Mouse (Mus musculus) heart, embryonic 13.5 days (tissue): ENCODE measurements around the gene Serpinf1. TPM values are rescaled to one million over a fixed set of nuclear protein-coding genes. Genes with fewer than 3 reads are reported as not detected.

Source experiments
- ATAC-seq: fragments of 200-750 bp; cut with Nextera tagmentation; 2 replicates; pipeline ENCODE4 v1.8.0; 2017; ENCODE audit warnings: moderate TSS enrichment; ENCODE audit not compliant: insufficient number of reproducible peaks, low FRiP score, low TSS enrichment; ENCODE audit errors: extremely low read depth
- H3K27ac ChIP-seq: fragments of 300-500 bp; sonication (generic); replicated peaks from 2 replicates; pipeline ENCODE4 v1.5.1; 2015; ENCODE audit warnings: moderate library complexity, mild to moderate bottlenecking, inconsistent platforms
- H3K27me3 ChIP-seq: fragments of 300-500 bp; sonication (generic); replicated peaks from 2 replicates; pipeline ENCODE4 v1.6.1; 2015; ENCODE audit warnings: mild to moderate bottlenecking, inconsistent platforms
- H3K36me3 ChIP-seq: fragments of 300-500 bp; sonication (generic); 2 replicates; pipeline ENCODE4 v1.6.1; 2015; ENCODE audit warnings: mild to moderate bottlenecking, inconsistent platforms
- H3K4me1 ChIP-seq: fragments of 300-500 bp; sonication (generic); 2 replicates; pipeline ENCODE4 v1.6.1; 2015; ENCODE audit warnings: inconsistent platforms
- H3K4me2 ChIP-seq: fragments of 300-500 bp; sonication (generic); 2 replicates; pipeline ENCODE4 v1.6.1; 2015; ENCODE audit warnings: inconsistent platforms, mild to moderate bottlenecking, moderate library complexity
- H3K4me3 ChIP-seq: fragments of 300-500 bp; sonication (generic); 2 replicates; pipeline ENCODE4 v1.5.1; 2015; ENCODE audit warnings: moderate library complexity, mild to moderate bottlenecking, inconsistent platforms
- H3K9ac ChIP-seq: fragments of 300-500 bp; sonication (generic); 2 replicates; pipeline ENCODE4 v1.6.1; 2015; ENCODE audit warnings: inconsistent platforms, mild to moderate bottlenecking, moderate library complexity
- H3K9me3 ChIP-seq: fragments of 300-500 bp; sonication (generic); 2 replicates; pipeline ENCODE4 v1.6.1; 2016; ENCODE audit warnings: inconsistent platforms
- WGBS: fragments of 180-500 bp; shearing (Covaris S2); methylation state at CpG from one replicate; pipeline ENCODE4 v1.1.7; 2015; ENCODE audit warnings: mixed read lengths; 5-methylcytosine and 5-hydroxymethylcytosine counted together
- polyA plus RNA-seq: library from polyadenylated mRNA; unstranded; fragments of >200 nt; fragmentation: Nextera tagmentation; extraction: Ambion mirVana; gene quantifications from 2 replicates; pipeline ENCODE4 v1.2.1, GENCODE M21; 2015

Gene Serpinf1
- polyA plus RNA-seq = 30.2 and 34.2 TPM in 2 replicates

DNA sequence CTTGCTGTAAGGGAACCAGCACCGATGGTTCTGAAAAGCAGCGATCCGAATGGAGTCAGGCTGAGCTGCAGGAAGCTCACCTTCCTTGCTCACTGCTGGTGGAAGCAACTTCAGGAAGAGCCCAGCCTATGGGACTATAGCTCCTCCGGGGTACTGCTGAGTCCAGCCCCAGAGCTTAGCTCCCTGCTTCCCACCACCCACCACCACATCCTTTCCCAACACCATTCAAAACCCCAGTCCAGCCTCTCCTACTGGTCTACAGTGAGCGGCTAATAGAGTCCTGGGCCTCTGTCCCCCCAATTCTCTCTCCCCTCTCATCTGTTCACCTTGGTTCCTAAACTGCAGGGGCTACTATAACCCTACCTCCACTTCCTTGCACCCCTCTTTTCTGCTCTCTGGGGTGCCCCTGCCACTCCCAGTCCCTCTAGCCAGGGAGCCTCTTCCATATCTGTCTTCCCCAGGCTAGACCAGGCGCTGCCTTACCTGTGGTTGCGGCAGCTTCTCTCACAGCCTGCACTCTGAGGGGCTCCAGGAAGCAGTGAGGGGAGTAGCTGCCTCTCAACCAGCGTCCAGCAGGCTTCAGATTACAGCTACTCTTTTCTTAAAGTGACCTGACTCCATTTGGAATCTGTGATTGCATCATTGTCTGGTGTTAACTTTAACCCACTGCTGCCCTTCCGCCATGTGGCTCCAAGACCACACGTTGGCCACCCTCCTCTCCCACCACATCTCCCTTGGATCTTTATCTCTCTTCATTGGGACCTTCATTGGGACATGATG, at the start of gene Serpinf1:
TSS of gene Serpinf1 (minus strand) at position 689 of the 780 bp plus-strand sequence.
- Histone ChIP-seq H3K27me3 (no peaks in the 10 kb centered on the region), H3K9ac (peak within 1 kb of the TSS; percentile 76), H3K4me1 (peaks cover 18% of the 10 kb centered on the region), H3K9me3 (no peaks in the 10 kb centered on the region), H3K36me3 (no peaks in the 10 kb centered on the region), H3K27ac (no peak within 1 kb of the TSS), H3K4me2 (peak within 1 kb of the TSS; percentile 61), H3K4me3 (peak within 1 kb of the TSS; percentile 47)
- 40% methylated on average over 10 of the region's 10 CpGs for WGBS
- no peak for ATAC-seq

DNA sequence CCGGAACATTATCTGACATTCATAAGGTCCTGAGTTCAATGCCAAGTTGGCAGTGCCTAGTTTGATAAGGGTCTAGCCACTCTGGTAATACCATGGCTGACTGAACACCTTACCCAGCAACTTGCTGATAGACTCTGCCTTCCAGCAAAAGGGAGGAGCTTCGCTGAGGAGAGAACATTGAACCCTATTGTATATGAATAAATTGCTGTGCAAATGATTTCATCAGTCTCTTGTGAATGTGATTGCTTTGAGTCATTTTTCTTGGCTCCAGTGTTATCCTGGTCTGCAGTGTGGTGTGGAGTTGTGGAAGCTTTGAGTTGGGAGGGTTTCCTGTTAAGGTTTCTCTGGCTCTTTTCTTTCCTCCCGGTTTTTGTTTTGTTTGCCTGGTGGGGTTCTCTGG, 48.2 kb upstream of the Serpinf1 start:
- Histone ChIP-seq H3K4me1 (peaks cover 17% of the 10 kb centered on the region), H3K36me3 (peaks cover 10% of the 10 kb centered on the region), H3K4me2 (no peak overlapping the region), H3K9ac (no peak overlapping the region), H3K4me3 (no peak overlapping the region), H3K27ac (0 out of 2 replicates have a peak overlapping the region, but pooled peaks have one; percentile 10), H3K27me3 (no peaks in the 10 kb centered on the region), H3K9me3 (peaks cover 4% of the 10 kb centered on the region; the same call in 1 of the 2 replicates)
- WGBS = 75% methylated on average over 3 of the region's 3 CpGs
- ATAC-seq = no peak

DNA sequence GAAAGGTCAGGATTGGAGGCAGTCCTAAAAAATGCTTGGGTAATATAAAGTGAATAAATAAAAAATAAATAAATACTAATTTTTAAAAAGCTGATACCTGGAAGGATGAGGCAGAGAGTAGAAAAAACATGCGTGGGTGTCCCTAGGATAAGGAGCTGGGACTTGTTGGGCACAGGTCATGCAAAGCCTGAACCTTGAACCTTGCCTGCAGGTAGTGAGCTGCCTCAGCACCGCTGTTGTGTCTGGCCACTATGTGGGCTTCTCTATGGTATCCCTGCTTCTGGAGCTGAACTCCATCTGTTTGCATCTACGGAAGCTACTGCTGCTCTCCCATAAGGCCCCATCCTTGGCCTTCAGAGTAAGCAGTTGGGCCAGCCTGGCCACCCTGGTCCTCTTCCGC, 46.8 kb upstream of the Serpinf1 start:
- no peaks in the 10 kb centered on the region for H3K27me3 ChIP-seq

DNA sequence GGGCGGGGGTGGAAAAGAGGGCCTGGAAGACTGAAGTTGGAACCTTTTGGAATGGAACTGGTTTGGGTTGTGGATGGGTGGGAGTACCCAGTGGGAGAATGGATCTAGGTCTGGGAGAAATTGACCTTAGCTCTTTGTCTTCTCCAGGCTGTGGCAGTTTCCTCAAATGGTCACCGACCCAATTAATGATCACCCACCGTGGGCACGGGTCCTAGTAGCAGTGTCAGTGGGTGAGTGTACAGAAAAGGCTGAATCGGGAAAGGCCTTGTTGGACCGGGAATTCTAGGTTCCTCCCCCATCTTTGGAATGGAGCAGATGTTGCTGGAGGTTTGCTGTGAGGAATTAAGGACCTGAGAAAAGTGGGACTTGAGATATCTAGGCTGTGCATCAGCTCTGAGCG, 45.9 kb upstream of the Serpinf1 start:
- no peak for ATAC-seq
- 60% methylated on average over 7 of the region's 7 CpGs for WGBS
- Histone ChIP-seq H3K4me2 (peak overlapping the region; percentile 95), H3K9me3 (peaks cover 4% of the 10 kb centered on the region; the same call in 1 of the 2 replicates), H3K27me3 (no peaks in the 10 kb centered on the region), H3K27ac (no peak overlapping the region), H3K4me1 (peaks cover 26% of the 10 kb centered on the region), H3K9ac (peak overlapping the region; percentile 87), H3K36me3 (peaks cover 32% of the 10 kb centered on the region), H3K4me3 (peak overlapping the region; percentile 63)

More for the DNA sequence above, 46.8 kb upstream of the Serpinf1 start:
- Histone ChIP-seq H3K27ac (no peak overlapping the region), H3K4me1 (peaks cover 21% of the 10 kb centered on the region), H3K4me3 (no peak overlapping the region), H3K36me3 (peaks cover 24% of the 10 kb centered on the region), H3K9me3 (peaks cover 4% of the 10 kb centered on the region; the same call in 1 of the 2 replicates), H3K4me2 (no peak overlapping the region), H3K9ac (no peak overlapping the region)
- ATAC-seq = no peak
- WGBS = 88% methylated on average over 4 of the region's 4 CpGs

DNA sequence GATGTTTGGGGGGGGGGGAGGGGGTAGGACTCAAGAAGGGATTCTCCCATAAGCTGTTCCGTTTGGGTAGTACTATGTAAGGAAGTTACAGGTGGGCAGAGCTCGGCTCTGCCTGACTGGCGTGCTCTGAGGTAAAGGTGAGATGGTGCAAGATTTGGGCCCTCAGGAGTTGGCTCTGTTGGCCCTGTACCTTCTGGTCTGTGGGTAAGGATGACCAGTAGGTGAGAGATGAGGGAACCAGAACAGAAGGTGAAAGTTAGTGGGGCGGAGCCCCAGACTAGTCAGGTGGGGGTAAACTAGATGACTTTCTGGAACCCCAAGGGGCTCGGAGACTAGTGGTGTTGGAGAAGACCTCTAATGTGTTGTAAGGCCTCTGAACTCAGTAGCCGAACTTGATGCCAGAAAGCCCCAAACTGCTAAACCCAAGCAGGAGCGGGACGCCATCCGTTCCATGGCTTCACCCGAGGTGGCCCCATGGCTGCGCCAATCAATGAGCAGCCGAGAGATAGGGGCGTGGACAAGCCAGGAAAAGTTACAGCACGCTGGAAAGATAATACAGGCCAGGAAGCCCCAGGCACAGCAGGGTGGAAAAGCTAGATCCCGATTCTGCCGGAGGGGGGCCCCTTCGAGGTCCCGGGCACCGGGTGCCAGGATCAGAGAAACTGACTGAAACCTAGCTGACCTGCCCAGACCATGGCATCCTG, 45.2 kb upstream of the Serpinf1 start:
- Histone ChIP-seq H3K4me3 (peak overlapping the region; percentile 63), H3K27me3 (no peaks in the 10 kb centered on the region), H3K36me3 (peaks cover 33% of the 10 kb centered on the region), H3K27ac (peak overlapping the region; percentile 65), H3K9me3 (peaks cover 4% of the 10 kb centered on the region; the same call in 1 of the 2 replicates), H3K4me2 (peak overlapping the region; percentile 95), H3K4me1 (peaks cover 34% of the 10 kb centered on the region), H3K9ac (peak overlapping the region; percentile 87)
- peak; percentile 55 for ATAC-seq
- 13% methylated on average over 19 of the region's 19 CpGs for WGBS

DNA sequence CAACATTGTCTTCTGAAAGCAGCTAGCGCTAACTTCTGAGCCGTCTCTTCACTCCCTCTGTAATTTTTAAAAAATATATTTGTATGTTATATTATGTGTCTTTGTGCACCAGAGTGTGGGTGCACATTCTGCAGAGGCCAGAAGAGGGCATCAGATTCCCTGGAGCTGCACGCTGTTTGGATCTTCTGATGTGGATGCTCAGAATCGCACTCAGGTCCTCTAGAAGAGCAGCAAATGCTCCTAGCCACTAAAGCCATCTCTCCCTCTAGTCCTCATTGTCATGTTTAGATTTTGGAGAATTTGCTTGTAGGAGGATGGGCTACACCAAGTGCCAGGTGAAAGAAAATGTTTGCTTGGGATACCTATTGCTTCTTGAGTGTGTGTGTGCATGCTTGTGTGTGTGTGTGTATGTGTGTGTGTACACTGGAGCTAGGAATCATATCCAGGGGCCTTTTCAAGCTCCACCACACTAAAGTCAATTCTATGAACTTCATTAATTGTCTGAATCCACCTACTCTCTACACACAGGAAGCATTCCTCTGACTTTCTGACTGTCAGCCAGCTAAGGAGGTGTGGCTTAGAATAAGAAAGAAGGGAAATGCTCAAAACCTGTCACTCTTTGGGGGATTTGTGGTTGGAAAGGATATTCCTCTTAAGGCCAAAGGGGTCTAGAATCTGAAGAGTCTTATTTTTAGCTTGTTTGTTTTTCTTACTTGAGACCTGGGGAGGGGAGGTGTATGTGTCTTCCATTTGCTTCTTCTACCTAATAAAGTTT, 44.4 kb upstream of the Serpinf1 start:
- H3K4me2 ChIP-seq = peak overlapping the region; percentile 95
- H3K27me3 ChIP-seq = no peaks in the 10 kb centered on the region
- H3K4me3 ChIP-seq = no peak overlapping the region
- peaks cover 39% of the 10 kb centered on the region for H3K4me1 ChIP-seq
- WGBS = 96% methylated on average over 4 of the region's 4 CpGs
- H3K9ac ChIP-seq = no peak overlapping the region
- ATAC-seq = no peak
- peaks cover 4% of the 10 kb centered on the region; the same call in 1 of the 2 replicates for H3K9me3 ChIP-seq
- peak overlapping the region; percentile 65 for H3K27ac ChIP-seq
- H3K36me3 ChIP-seq = peaks cover 33% of the 10 kb centered on the region

DNA sequence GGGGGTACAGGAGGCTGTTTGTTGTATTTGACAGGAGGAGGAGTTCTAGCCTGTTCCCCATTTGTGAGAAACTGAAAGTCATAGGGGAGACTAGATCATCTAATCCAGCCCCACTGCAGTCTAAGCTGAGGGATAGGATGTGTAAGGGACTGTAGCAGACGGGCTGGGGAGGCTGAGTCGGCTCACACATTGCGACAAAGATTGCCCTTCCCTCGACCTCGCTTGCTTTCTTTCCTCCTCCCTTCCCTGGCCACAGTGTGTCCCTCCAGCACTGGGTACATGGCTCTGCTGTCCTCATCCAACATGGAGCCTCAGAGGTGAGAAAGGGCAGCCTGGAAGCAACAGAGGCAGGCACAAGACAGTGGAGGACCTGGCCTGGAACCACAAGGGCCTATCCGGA, 42.5 kb upstream of the Serpinf1 start:
- Histone ChIP-seq H3K4me1 (peaks cover 42% of the 10 kb centered on the region), H3K9ac (no peak overlapping the region), H3K4me2 (peak overlapping the region; percentile 13; the same call in 1 of the 2 replicates), H3K27ac (no peak overlapping the region), H3K36me3 (peaks cover 33% of the 10 kb centered on the region), H3K9me3 (peaks cover 4% of the 10 kb centered on the region; the same call in 1 of the 2 replicates), H3K27me3 (no peaks in the 10 kb centered on the region), H3K4me3 (no peak overlapping the region)
- ATAC-seq = no peak
- WGBS = 90% methylated on average over 6 of the region's 6 CpGs

DNA sequence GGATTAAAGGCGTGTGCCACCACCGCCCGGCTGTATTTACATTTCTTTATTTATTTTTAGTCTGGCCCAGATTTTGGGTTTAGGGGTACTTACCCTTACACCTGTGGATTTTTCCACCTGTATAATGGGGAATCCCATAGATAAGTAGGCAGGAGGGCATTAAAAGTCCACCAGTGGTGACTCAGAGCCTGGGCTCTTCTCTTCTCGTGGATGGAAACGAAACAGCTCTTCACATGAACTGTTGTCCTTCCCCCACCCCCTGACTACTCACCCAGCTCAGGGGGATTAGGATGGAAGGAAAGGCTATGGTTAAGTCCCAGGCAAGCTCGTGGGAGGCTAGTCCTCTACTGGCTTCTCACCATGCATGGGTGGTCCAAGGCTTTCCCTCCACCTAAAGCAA, 41.9 kb upstream of the Serpinf1 start:
- H3K36me3 ChIP-seq = peaks cover 33% of the 10 kb centered on the region
- peaks cover 4% of the 10 kb centered on the region; the same call in 1 of the 2 replicates for H3K9me3 ChIP-seq
- no peak overlapping the region for H3K9ac ChIP-seq
- no peak overlapping the region for H3K27ac ChIP-seq
- H3K4me2 ChIP-seq = peak overlapping the region; percentile 13; the same call in 1 of the 2 replicates
- H3K4me3 ChIP-seq = peak overlapping the region; percentile 17
- H3K4me1 ChIP-seq = peaks cover 48% of the 10 kb centered on the region
- ATAC-seq = no peak
- H3K27me3 ChIP-seq = no peaks in the 10 kb centered on the region
- 88% methylated on average over 6 of the region's 6 CpGs for WGBS

DNA sequence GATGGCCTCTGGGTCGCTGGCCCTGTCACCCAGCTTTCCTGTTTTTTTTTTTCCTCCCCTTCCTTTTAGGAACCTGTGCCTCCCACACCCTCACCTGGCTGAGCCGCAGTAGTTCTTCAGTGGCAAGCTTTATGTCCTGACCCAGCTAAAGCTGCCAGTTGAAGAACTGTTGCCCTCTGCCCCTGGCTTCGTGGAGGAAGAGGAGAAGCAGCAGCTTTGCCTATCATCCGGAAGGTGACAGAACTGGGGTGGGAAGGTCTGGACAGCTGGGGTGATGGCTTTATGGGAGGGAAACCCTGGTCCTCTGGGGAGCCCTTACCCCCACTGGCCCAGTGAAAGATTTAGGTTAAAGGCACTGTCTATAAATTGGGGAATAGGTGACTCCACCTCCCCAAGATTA, 41.1 kb upstream of the Serpinf1 start:
- Histone ChIP-seq H3K9ac (peak overlapping the region; percentile 96), H3K27me3 (no peaks in the 10 kb centered on the region), H3K36me3 (peaks cover 33% of the 10 kb centered on the region), H3K27ac (peak overlapping the region; percentile 99), H3K4me3 (peak overlapping the region; percentile 85), H3K9me3 (peaks cover 4% of the 10 kb centered on the region; the same call in 1 of the 2 replicates), H3K4me2 (peak overlapping the region; percentile 93), H3K4me1 (peaks cover 56% of the 10 kb centered on the region)
- no peak for ATAC-seq
- 75% methylated on average over 4 of the region's 4 CpGs for WGBS

DNA sequence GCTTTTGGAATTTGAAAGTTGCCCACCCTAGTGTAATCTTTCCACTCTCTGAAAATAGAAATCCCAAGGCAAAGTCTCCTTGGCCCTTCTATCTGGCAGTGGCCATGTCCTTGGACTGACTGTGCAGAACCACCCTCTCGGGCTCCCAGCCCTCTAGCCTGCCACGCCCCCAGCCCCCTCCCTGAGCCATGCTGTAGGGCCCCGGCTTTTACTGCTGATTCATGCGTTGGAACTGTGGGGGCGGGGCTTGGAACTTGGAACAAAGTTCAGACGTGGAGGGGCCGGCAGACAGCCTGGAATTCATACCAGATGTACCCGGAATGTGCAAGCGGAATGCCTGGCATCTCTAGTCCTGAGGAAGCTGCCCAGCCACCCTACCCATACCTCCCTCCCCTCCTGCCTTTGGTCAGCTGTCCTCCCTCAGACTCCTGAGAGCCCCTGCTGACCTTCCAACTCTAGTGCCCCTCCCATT, 40.4 kb upstream of the Serpinf1 start:
- peak overlapping the region; percentile 96 for H3K9ac ChIP-seq
- WGBS = 0% methylated on average over 9 of the region's 9 CpGs

More for the DNA sequence above, 40.4 kb upstream of the Serpinf1 start:
- Histone ChIP-seq H3K36me3 (peaks cover 33% of the 10 kb centered on the region), H3K9me3 (peaks cover 4% of the 10 kb centered on the region; the same call in 1 of the 2 replicates), H3K27me3 (no peaks in the 10 kb centered on the region), H3K4me3 (peak overlapping the region; percentile 85), H3K4me2 (peak overlapping the region; percentile 93), H3K4me1 (peaks cover 50% of the 10 kb centered on the region), H3K27ac (peak overlapping the region; percentile 99)
- peak; percentile 56 for ATAC-seq
